Mouse (Mus musculus): ENCODE results near the gene Psmb11. TPM values are rescaled to one million over a fixed set of nuclear protein-coding genes. Genes with fewer than 3 reads are reported as not detected.

Psmb11 gene
- not detected in 2 replicates for polyA plus RNA-seq (2016; fragmentation: Nextera tagmentation; extraction: Ambion mirVana)

DNA sequence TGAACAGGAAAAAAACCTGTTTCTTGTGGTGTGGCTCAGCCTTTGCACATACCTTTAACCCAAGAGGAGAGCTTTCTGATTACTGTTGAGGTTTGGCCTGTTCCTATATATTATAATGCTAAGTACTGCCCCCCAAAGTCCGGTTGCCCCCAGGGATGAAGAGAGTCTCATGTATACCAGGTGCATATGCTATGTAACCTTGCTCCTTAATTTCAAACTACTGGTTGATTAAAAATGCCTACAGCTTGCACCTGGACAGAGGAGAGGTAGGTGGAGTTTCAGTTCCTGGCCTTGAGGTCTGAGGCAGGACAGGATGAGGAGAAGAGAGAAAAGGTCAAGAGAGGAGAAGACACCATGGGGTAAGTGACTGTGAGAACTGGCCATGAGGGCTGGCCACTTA, at the start of gene Psmb11:
Psmb11 (plus strand) TSS at position 301 of the 400 bp plus-strand sequence.
- Histone ChIP-seq H3K4me2 (no peak within 1 kb of the TSS), H3K9ac (no peak within 1 kb of the TSS; the same call in 1 of the 2 replicates), H3K4me1 (peaks cover 21% of the 10 kb centered on the region), H3K9me3 (replicated peaks) (no peaks in the 10 kb centered on the region), H3K4me3 (no peak within 1 kb of the TSS), H3K27ac (no peak within 1 kb of the TSS), H3K36me3 (peaks cover 5% of the 10 kb centered on the region), H3K27me3 (replicated peaks) (peaks cover 22% of the 10 kb centered on the region)
- ATAC-seq = no peak
- 79% methylated on average over 1 of the region's 1 CpGs for WGBS (ENCODE audit: insufficient replicate concordance)

DNA sequence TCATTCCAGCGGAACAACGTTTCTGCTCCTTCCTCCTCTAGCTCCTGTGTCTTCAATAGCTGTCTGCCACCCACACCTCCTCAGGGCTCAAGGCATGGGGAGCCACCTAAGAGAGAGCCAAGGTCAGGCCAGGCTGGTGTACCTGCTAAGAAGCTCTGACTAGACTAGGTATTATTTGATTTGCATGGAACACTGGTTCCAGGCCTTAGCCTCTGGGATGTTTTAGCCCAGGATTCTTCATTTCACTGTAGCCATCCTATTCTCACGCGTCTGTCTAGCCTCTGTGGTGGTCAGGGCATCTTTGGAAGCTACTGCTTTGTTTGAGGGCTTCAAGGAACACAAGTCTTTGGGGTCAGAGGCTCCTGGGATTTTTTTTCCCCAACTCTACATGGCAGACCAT, 49.1 kb upstream of the Psmb11 start:
- H3K4me1 ChIP-seq = peaks cover 56% of the 10 kb centered on the region
- no peak overlapping the region for H3K27ac ChIP-seq
- no peak for ATAC-seq
- H3K9me3 ChIP-seq (replicated peaks) = no peaks in the 10 kb centered on the region
- H3K36me3 ChIP-seq = peaks cover 27% of the 10 kb centered on the region
- 69% methylated on average over 4 of the region's 4 CpGs for WGBS (ENCODE audit: insufficient replicate concordance)
- H3K4me2 ChIP-seq = no peak overlapping the region
- no peak overlapping the region for H3K9ac ChIP-seq
- peaks cover 69% of the 10 kb centered on the region for H3K27me3 ChIP-seq (replicated peaks)
- no peak overlapping the region for H3K4me3 ChIP-seq

DNA sequence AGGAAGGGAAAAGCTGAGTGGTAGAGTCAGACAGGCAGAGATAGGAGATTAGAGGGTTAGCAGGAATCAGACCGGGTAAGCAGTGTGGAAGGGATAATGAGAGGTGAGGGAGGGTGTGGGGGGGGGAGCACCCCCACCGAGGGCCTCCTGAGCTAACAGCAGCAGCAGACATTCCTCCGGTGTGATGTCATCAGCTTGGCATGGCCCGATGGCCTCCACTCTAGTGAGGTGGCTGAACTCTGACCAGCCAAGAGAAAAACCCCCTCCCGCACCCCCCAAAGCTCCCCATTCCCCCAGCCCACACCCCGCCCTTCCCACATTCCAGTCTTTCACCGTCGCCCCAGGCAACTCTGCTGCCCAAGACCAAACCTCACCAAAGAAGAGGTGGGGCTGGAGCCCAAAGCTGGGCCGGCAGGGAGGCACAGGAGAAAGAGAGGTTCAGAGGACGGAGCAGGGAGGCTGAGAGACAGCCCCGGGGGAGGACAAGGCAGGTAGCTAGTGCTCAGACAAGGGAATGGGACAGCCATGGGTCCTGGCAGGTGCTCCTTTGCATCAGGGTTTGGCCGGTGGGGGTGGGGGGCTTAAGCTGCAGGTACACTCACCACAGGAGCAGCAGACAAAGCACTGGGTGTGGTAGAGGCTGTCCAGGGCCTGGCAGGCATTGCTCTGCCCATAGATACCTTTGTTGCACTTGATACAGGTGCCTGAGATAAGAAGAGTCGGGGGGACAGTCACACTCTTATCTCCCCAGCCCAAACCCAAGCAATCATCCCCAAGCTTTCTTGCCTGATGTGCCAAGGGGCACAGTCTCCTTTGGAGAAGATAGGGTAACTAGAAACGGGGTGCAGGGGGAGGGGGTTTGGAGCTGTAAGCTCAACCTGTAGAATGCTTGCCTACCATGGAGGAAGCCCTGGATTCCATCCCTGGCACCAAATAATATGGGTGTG, 48.2 kb upstream of the Psmb11 start:
- Histone ChIP-seq H3K27ac (no peak overlapping the region), H3K27me3 (replicated peaks) (peaks cover 78% of the 10 kb centered on the region), H3K4me2 (peak overlapping the region; percentile 80), H3K4me1 (peaks cover 65% of the 10 kb centered on the region), H3K9me3 (replicated peaks) (no peaks in the 10 kb centered on the region), H3K36me3 (peaks cover 20% of the 10 kb centered on the region), H3K9ac (no peak overlapping the region), H3K4me3 (no peak overlapping the region)
- WGBS (ENCODE audit: insufficient replicate concordance) = 22% methylated on average over 14 of the region's 14 CpGs
- ATAC-seq = peak; percentile 42

DNA sequence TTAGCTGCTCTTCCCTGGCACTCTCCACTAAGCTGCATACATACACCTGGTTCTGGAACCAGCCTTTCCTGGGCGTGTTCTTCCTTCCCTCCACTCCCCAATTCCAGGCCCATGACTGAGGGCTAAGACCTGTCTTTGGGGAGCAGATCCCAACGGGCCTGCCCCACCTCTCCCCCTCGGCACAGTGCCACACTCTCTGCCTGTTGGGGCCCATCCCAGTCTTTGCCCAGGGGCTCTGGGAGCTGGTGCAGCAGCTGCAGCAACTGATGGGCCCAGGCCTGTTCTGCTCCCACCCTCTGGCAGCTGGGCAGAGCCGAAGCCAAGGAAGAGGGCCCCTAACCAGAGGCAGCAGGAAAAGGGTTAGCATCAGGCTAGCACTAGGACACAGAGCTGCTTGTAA, 47.0 kb upstream of the Psmb11 start:
- H3K9ac ChIP-seq = no peak overlapping the region
- H3K9me3 ChIP-seq (replicated peaks) = no peaks in the 10 kb centered on the region
- H3K4me3 ChIP-seq = peak overlapping the region; percentile 63
- H3K36me3 ChIP-seq = peaks cover 12% of the 10 kb centered on the region; the same call in 1 of the 2 replicates
- peaks cover 73% of the 10 kb centered on the region for H3K4me1 ChIP-seq
- WGBS (ENCODE audit: insufficient replicate concordance) = 46% methylated on average over 4 of the region's 4 CpGs
- no peak overlapping the region for H3K27ac ChIP-seq
- H3K27me3 ChIP-seq (replicated peaks) = peaks cover 90% of the 10 kb centered on the region
- ATAC-seq = no peak
- peak overlapping the region; percentile 80 for H3K4me2 ChIP-seq

DNA sequence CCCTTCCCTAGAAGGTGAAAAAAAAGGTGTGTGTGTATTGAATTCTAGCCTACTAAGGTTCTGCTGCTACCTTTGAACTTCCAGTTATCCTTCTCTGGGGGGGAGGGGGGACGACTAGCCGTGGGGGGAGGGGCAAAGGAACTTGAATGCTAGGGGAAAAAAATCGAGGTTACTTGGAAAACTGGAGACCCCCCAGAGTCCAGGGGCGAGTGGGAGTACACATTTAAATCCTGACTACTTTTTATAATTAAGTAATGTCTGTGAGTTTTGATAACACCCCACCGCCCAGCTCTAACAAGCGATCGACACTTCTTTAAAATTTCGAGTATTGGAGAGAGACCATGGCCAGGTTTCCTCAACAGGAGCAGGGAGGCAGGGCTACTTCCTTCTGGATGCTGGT, 46.2 kb upstream of the Psmb11 start:
- Histone ChIP-seq H3K4me1 (peaks cover 73% of the 10 kb centered on the region), H3K9ac (no peak overlapping the region)

DNA sequence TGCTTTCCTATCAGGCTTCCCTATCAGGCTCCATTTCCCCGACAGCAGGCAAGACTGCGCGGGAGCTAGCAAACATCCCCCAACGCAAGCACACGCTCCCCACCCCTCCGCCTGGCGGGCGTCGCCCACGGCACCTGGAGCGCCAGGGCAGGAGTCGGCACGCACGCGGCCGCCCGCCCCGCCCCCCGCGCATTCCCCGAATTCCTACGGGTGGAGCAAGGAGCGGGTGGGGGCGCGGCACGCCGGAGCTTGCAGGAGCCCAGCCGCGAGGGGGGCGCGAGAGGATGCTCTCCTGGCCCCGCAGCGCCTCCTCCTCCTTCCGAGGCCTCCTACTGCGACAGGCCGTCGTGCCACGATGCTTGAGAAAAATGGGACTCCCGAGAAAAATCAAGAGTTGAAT, 45.6 kb upstream of the Psmb11 start:
- 2% methylated on average over 39 of the region's 39 CpGs for WGBS (ENCODE audit: insufficient replicate concordance)
- Histone ChIP-seq H3K36me3 (peaks cover 8% of the 10 kb centered on the region; the same call in 1 of the 2 replicates), H3K27ac (no peak overlapping the region), H3K9me3 (replicated peaks) (no peaks in the 10 kb centered on the region), H3K4me3 (peak overlapping the region; percentile 63), H3K4me2 (peak overlapping the region; percentile 80), H3K9ac (peak overlapping the region; percentile 33; the same call in 1 of the 2 replicates), H3K4me1 (peaks cover 70% of the 10 kb centered on the region), H3K27me3 (replicated peaks) (peaks cover 88% of the 10 kb centered on the region)
- ATAC-seq = no peak

More for the DNA sequence above, 46.2 kb upstream of the Psmb11 start:
- ATAC-seq = no peak
- Histone ChIP-seq H3K27me3 (replicated peaks) (peaks cover 92% of the 10 kb centered on the region), H3K4me2 (peak overlapping the region; percentile 80), H3K4me3 (peak overlapping the region; percentile 63), H3K27ac (no peak overlapping the region), H3K36me3 (peaks cover 11% of the 10 kb centered on the region; the same call in 1 of the 2 replicates), H3K9me3 (replicated peaks) (no peaks in the 10 kb centered on the region)
- WGBS (ENCODE audit: insufficient replicate concordance) = 15% methylated on average over 8 of the region's 8 CpGs

DNA sequence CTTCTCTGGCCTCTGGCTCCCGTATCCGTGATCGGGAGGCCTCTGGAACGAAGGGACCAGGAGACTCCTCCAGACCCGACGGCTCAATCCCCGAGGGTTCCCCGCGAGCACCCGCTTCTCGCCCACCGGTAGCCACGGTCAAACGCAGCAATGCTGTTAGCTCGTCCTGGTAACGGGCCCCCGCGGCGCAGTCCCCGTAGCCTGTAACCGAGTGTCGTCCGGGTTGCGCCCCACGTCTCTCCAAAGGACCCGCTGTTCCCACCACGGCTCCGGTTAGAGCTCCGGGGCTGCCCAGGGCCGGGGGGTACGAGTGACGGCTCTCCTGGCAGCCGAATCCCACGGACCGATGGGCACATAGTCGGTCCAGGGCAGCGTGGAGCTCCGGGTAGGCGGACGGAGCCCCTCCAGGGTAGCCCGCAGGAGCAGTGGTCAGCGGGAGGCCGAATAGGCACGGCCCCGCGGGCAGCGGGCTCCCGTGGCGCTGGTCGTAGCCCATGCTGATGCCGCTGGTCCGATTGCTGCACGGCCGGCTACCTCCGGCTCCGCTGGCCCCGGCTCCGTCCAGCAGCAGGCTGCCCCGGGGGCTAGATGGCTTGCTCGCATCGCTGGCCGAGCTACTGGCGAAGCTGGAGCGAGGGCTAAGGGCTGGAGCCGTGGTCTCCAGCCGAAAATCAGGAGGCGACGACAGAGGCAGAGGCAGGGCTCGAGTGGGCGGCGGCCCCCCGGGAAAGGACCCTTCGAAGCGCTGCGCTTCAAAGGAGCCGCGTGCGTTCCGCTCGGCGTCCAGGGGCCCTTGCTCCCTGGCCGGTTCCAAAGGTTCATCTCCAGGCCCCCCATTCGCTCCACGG, 44.8 kb upstream of the Psmb11 start:
- 2% methylated on average over 84 of the region's 84 CpGs for WGBS (ENCODE audit: insufficient replicate concordance)

DNA sequence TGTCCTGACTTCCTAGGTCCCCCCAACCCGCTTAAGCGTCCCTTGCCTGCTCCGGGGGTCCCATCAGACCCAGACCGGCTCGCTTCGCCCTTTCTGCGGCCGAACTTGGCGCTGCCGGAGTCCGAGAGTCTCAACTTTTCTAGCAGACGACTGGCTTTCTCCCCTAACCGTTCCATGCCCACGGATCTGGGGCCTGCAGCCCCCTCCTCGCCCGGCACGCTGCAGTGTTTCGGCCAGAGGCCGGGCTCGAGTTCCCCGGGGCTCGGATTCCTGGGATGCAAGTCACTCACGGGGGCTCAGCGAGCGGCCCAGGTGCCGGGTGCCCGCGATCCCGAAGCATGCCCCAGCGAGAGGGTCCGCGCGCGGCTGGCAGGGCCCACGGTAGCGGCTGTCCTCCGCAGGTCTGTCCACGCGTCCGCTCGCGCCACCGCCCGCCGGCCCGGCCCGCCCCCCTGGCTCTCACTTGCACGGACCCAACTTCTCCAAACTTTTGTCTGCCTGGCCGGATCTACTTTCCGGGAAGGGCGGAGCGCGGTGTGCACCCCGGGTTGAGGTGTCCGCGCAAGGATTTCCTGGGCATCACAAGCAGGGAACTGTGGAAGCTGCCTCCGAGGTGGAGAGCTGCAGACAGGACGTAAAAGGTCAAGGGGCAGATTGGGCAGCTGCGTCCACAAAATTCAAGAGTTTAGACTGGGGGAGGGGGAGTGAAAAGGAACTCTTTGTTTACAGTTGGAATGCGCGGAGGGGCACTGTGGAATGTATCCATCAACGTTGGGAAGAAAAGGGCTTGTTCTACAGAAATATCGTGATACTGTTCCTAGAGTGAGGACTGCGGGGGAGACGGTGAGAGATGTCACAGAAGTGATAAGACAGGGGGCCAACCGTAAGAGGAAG, 43.9 kb upstream of the Psmb11 start, which contains the start of gene Ajuba:
Ajuba (minus strand) TSS at position 470 of the 894 bp plus-strand sequence.
- Histone ChIP-seq H3K4me2 (peak within 1 kb of the TSS; percentile 80), H3K27ac (peak within 1 kb of the TSS; percentile 72), H3K4me1 (peaks cover 69% of the 10 kb centered on the region), H3K27me3 (replicated peaks) (peaks cover 72% of the 10 kb centered on the region), H3K9ac (peak within 1 kb of the TSS; percentile 69), H3K4me3 (peak within 1 kb of the TSS; percentile 63), H3K9me3 (replicated peaks) (no peaks in the 10 kb centered on the region), H3K36me3 (no peaks in the 10 kb centered on the region)
- no peak for ATAC-seq
- WGBS (ENCODE audit: insufficient replicate concordance) = under 1% methylated on average over 66 of the region's 66 CpGs

More for the DNA sequence above, 44.8 kb upstream of the Psmb11 start:
- Histone ChIP-seq H3K4me3 (peak overlapping the region; percentile 63), H3K36me3 (peaks cover 3% of the 10 kb centered on the region; the same call in 1 of the 2 replicates), H3K27me3 (replicated peaks) (peaks cover 81% of the 10 kb centered on the region), H3K9me3 (replicated peaks) (no peaks in the 10 kb centered on the region), H3K9ac (peak overlapping the region; percentile 69), H3K27ac (peak overlapping the region; percentile 72), H3K4me2 (peak overlapping the region; percentile 80), H3K4me1 (peaks cover 70% of the 10 kb centered on the region)
- ATAC-seq = no peak

DNA sequence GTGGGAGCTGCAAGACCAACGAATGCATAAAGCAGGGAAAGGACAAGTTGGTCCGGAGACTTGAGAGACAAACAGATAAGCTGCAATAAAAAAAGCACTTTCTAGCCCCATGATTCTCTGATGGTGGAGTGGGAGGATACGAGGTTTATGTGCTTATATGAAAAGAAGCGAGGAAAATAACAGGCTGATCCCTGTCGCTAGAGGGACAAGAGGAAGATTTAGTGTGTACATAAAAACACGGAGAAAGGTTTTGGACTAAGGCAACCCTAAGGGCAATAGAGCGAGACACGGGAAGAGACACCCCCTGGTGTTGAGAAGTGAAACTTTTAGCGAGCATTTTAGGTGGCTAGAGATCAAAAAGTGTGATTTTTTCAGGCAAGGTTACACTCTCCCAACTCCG, 43.2 kb upstream of the Psmb11 start:
- peak overlapping the region; percentile 80 for H3K4me2 ChIP-seq
- peaks cover 66% of the 10 kb centered on the region for H3K27me3 ChIP-seq (replicated peaks)
- H3K9me3 ChIP-seq (replicated peaks) = no peaks in the 10 kb centered on the region
- no peak for ATAC-seq
- peak overlapping the region; percentile 69; the same call in 1 of the 2 replicates for H3K9ac ChIP-seq
- H3K27ac ChIP-seq = peak overlapping the region; percentile 72
- peaks cover 62% of the 10 kb centered on the region for H3K4me1 ChIP-seq
- peak overlapping the region; percentile 63 for H3K4me3 ChIP-seq
- under 1% methylated on average over 10 of the region's 10 CpGs for WGBS (ENCODE audit: insufficient replicate concordance)
- H3K36me3 ChIP-seq = no peaks in the 10 kb centered on the region

DNA sequence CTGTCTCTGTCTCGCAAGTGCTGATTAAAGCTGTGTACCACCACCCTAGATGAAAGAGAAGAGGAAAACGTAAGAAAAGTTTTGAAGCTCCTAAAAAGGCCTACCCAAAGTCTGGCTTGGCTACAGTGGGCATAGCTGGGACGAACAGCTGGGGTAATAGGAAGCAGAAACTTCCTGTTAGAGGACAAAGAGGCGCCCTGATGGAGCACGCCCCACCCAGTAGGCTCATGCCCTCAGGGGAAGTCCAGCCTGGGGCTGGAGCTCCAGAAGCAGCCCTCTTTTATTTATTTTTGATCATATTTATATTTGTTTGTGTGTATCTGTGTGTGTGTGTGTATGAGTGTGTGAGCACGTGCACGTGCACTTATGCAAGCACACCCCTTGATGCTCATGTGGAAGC, 41.6 kb upstream of the Psmb11 start:
- no peak overlapping the region for H3K4me3 ChIP-seq
- no peak overlapping the region for H3K4me2 ChIP-seq
- H3K9ac ChIP-seq = no peak overlapping the region
- peaks cover 46% of the 10 kb centered on the region for H3K4me1 ChIP-seq
- no peak overlapping the region for H3K27ac ChIP-seq
- no peak for ATAC-seq
- peaks cover 9% of the 10 kb centered on the region for H3K36me3 ChIP-seq
- no peaks in the 10 kb centered on the region for H3K9me3 ChIP-seq (replicated peaks)
- 44% methylated on average over 7 of the region's 7 CpGs for WGBS (ENCODE audit: insufficient replicate concordance)
- peaks cover 50% of the 10 kb centered on the region for H3K27me3 ChIP-seq (replicated peaks)

DNA sequence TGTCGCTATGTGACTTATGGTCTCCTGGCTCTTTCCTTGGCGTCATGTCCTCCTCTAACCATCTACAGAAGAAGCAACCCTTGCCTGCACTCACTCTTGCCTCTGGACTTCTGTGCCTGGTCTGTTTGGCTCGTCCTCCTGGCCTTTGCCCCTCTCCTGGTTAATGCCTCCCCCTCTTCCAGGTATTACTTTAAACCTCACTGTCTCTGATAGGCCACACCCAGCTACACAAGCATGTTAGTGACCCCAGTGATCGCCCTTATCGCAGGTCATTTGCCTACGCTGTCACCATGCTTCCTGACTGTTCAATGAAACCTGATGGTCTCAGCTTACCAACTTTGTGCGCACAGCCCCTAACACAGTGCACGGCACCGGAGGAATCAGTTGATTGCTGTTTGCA, 38.7 kb upstream of the Psmb11 start:
- Histone ChIP-seq H3K27ac (0 out of 2 replicates have a peak overlapping the region, but pooled peaks have one; percentile 55), H3K4me2 (no peak overlapping the region), H3K9me3 (replicated peaks) (no peaks in the 10 kb centered on the region), H3K36me3 (peaks cover 17% of the 10 kb centered on the region), H3K4me3 (no peak overlapping the region), H3K4me1 (peaks cover 22% of the 10 kb centered on the region), H3K27me3 (replicated peaks) (peaks cover 21% of the 10 kb centered on the region), H3K9ac (no peak overlapping the region)
- peak; percentile 55 for ATAC-seq
- WGBS (ENCODE audit: insufficient replicate concordance) = 71% methylated on average over 9 of the region's 9 CpGs

All from liver, embryonic 12.5 days (tissue).